Mouse (Mus musculus): ENCODE results near the gene Dip2b.
A peak's percentile ranks its signal among the peaks of the same experiment; 100 is the strongest.

Gene Dip2b

DNA sequence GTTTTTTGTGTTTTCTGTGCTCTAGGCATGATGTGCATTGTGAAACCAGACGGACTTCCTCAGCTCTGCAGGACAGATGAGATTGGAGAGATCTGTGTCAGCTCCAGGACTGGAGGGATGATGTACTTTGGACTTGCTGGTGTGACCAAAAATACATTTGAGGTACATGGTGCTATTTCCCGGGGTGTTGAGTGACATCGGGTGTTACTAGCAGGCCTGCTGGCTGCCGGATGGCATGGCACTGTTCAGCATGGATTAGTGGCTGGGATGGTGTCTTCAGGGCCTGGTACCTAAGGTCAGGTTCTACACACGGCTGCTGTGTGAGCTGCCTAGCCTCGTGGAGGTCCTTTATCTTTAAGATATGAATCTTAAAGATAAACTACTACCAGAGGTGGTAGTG, 136.7 kb downstream of the Dip2b start:
- no peak for DNase-seq (ENCODE audit: low read depth in 2 of 2, low spot score in 2 of 2)

DNA sequence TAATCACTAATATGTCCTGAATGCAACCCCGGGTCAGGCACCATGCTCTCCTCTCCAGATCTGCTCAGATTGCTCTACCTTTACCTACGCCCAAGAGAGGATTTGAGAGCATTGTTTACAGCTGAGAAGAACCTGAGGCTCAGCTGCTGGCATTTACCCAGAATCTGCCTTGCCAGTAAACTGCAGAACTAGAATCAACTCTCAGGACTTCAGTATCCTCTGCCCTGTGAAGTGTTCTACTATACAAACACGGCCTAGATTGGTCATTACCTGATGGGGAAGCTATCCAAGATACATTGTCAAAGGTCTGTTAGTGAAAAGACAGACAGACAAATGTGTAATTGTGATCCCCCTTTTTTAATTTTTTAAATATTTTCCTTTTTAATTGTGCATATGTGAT, 138.7 kb downstream of the Dip2b start:
- DNase-seq (ENCODE audit: low read depth in 2 of 2, low spot score in 2 of 2): no peak

DNA sequence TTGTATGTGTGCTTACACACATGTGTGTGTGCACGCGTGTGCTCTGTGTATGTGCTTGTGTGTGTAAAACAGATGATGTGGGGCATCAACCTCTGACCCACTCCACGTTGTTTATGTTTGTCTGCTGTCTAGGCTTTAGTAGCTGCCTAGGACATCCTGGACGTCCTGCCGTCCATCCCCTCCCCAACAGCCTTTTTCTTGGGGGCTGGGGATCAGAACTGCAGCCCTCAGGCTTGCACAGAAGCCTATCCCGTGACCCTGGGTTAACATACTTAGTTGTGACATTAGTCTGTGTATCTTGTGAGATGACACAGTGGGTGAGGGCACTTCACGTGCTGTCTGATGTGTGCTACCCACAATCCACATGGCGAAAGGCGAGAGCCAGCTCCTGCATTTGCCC, 139.1 kb downstream of the Dip2b start:
- DNase-seq (ENCODE audit: low read depth in 2 of 2, low spot score in 2 of 2): no peak

DNA sequence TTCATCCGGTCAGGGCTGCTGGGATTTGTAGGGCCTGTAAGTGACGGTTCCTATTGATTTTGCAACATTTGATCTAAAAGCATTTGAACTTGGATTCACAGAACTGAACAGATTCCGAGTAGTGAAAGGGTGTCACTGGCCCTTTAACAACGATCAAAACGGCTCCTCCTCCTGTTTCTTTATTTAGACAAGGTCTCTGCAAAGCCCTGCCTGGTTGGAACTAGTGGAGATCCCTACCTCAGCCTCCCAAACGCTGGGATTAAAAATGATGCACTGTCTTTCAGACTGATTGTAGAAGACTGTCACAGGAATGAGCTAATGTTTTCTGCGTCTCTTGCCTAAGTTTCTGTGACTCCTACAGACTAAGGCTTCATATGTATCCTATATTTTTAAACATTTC, 140.0 kb downstream of the Dip2b start:
- no peak for DNase-seq (ENCODE audit: low read depth in 2 of 2, low spot score in 2 of 2)

DNA sequence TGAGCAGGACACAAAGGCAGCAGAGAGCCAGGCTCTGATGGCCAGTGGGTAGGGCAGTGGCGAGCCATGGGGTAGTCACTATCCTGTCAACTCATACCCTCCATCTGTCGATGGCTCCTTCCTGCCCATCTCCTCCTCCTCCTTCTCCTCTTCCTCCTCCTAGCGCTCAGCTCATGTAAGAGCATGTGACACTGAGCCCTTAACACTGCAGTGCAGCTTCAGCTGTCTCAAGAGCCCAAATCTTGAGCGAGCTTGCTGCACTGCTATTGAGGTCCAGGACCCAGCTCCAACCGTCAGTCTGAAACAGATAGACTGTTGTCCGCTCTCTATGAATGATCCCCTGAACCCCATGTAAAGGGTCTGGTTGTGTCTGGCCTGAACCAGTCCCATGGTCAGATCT, 141.2 kb downstream of the Dip2b start:
- no peak for DNase-seq (ENCODE audit: low read depth in 2 of 2, low spot score in 2 of 2)

DNA sequence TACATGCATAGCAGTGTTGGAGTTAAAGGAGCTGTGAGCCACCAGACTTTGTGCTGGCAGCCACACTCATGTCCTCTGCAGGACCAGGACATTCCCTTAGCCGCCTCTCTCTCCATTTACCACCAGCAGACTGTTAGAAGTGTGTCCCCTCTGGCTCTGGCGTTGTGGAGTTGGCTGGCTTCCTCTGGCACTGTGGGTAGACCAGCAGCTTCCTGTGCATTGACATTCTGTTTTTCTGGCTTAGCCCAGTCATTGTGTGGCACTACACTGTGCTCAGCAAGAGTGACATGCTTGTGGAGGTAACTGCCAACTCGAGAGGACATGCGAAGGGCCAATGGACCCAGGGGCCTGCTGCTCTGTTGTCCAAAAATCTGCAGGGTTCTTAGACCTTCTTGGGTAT, 141.8 kb downstream of the Dip2b start:
- DNase-seq (ENCODE audit: low read depth in 2 of 2, low spot score in 2 of 2): peak; percentile 34 to 35

DNA sequence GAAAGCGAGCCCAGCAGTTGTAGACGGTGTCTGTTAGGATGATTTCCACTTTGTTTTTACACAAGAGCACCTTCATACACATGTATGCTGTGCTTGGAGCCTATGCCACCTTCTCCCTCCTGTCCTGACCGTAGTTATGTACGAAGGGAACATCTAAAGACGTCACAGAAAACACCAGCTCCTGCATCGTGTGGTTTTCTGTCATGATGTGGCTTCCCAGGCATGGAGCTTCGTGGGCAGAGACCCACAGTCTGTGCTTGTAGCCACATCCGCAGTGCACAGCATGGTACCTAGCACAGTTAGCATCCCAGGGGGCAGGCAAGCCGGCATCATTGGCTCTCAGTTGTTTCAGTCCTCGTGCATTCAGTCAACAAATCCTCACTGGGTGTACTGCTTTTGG, 143.4 kb downstream of the Dip2b start:
- DNase-seq (ENCODE audit: low read depth in 2 of 2, low spot score in 2 of 2): peak; percentile 74 to 76

DNA sequence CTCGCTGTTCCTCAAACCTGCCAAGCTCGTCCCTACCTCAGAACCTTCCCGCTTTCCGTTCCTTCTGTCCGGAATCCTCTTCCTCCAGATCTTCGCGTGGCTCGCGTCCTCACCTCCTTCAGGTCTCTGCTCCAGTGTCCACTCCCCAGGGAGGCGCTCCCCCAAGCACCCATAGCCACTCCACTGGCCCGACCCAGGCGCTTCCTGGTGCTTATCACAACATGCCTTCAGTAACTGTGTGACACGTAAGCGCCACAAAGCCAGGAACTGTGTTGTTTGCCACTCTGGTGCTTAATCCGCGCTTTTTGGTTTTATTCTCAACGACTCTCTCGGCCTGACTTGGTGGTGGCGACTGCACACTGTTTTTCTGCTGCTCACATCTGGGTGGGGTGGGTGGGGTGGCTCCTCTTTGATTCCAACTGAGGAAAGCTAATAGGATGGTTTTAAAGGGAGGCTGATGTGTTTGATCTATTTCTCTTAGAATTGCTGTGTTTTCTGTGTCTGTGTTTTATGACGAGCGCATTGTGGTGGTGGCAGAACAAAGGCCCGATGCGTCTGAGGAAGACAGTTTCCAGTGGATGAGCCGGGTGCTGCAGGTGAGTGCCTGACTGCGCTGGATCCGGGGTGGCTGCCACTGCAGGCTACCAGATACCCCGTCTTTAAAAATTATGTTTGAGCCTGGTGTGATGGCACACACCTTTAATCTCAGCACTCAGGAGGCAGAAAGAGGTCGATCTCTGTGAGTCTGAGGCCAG, 144.2 kb downstream of the Dip2b start:
- DNase-seq (ENCODE audit: low read depth in 2 of 2, low spot score in 2 of 2): peak; percentile 60 to 70

DNA sequence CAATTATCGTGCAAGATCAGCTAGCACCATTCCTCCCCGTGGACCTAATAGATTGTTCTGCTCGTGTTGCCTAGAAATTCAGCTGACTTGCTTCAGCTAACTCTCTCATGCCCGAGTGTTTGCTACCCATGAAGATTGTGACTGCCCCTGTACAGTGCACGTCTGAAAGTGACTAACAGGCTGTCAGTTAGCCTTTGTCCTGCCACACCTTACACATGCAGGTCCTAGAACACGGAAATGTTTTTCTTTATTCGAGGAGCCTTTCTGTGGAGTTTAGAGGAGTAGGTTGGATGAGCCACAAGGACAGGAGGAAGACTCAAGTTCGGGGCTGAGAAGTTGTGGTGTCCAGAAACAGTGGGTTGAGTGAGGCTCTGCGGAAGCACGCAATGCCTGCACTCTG, 145.0 kb downstream of the Dip2b start:
- DNase-seq (ENCODE audit: low read depth in 2 of 2, low spot score in 2 of 2): no peak

DNA sequence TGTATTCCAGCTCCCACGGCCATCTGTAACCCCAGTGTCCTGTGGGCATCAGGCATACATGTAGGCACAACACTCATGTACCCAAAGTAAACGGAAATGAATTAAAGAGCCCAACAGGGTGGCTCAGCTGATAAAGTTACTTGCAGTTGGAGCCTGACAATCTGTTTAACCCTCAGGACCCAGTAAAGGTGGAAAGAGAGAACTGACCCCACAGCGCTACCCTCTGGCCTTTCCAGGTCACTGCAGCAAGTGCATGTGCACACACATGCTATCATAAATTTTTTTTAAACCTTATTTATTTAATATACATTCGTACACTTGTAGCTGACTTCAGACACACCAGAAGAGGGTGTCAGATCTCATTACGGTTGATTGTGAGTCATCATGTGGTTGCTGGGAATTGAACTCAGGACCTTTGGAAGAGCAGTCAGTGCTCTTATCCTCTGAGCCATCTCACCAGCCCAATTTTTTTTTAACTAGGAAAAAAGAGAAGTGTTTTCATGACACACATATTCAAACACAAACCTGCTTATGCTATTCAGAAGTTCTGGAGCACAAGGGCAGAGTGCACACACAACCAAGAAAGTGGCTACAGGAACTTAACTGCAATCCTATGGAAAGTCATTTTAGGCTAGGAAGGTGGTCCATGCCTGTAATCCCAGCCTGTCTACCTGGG, 146.5 kb downstream of the Dip2b start:
- DNase-seq (ENCODE audit: low read depth in 2 of 2, low spot score in 2 of 2): peak in 1 of 2 experiments; percentile 35

DNA sequence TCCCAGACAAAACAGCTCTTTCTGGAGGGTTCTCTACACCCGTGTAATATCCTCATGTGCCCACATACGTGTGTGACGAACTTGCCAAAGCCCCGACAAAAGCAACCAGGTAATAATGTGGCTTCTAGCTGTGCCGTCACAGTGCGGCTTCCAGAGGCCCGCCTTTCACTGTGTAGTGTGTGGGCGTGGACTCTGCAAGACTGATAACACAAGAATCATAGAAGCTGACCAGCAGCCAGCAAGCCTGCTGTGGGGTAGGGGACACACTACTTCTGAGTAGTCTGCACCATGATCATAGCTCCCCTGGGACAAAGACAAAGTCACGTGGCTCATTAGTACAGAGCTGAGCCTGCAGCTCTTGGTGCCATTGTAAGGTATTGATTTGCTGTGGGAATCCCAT, 147.8 kb downstream of the Dip2b start:
- no peak for DNase-seq (ENCODE audit: low read depth in 2 of 2, low spot score in 2 of 2)

DNA sequence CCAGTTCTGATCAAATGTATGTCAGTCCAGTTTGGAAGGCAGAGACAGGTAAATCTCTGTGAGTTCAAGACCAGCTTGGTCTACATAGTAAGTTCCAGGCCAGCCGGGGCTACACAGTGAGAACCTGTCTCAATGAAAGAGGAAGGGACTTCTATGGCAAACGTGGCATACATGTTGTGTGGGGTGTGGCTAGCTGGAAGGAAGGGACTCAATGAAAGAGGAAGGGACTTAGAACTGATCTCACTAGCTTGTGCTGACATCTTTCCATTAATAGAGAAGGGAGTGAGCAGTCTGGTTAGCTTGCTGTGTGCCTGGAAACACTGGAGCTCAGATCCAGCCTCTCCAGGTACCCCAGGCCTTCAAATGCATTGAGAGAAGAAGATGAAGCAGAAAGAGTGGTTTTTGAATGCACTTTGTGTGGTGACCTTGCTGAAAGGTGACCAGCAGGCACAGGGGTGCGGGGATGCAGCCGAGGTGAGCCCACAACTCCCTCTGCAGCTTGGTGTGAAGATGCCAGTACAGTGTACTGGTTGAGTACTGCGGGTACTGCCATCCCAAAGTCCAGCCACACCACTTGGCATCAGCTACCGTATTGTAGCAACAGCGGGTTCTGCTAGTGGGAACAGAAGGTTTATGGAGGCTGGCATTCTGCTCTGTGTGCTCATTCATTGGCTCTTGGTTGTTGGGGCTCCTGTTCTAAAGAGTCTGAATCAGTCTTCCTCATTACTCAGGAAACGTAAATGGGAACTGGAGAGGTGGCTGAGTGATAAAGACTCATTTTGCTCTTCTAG, 148.6 kb downstream of the Dip2b start:
- no peak for DNase-seq (ENCODE audit: low read depth in 2 of 2, low spot score in 2 of 2)

DNA sequence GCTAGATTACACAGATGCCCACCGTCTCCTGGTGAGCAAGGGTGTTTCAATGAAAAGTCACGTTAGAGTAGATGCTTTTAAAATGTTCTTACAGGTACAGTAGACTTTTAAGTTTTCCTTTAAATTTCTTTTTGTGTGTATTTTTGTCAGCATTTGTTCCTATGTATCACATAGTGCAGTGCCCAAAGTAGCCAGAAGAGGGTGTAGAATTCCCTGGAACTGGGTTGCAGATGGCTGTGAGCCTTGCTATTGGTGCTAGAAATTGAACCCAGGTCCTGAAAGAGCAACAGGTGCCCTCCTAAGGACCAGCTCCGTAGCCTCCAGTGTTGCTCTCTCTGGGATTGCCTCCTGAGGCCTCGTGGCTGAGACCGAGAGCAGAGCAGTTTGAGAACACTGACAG, 150.1 kb downstream of the Dip2b start:
- DNase-seq (ENCODE audit: low read depth in 2 of 2, low spot score in 2 of 2): no peak

DNA sequence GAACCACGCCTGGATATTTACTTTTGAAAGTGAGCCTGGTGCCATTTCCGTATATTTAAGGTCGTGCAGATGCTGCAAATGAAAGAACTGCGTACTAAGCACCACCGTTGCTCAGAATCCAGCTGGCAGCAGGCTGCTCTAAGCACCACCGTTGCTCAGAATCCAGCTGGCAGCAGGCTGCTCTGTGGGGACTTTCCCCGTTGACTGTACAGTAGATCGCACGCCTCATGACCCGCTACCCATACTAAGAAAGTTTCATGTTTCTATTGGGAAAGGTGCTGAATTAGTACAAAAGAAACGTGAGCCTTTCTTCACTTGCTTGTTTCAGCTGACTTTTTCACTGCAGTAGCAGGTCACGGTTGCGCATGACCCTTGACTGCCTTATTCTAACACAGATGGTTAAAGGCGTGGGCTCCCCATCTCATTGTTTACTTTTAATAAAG, 150.5 kb downstream of the Dip2b start:
- DNase-seq (ENCODE audit: low read depth in 2 of 2, low spot score in 2 of 2): no peak

DNA sequence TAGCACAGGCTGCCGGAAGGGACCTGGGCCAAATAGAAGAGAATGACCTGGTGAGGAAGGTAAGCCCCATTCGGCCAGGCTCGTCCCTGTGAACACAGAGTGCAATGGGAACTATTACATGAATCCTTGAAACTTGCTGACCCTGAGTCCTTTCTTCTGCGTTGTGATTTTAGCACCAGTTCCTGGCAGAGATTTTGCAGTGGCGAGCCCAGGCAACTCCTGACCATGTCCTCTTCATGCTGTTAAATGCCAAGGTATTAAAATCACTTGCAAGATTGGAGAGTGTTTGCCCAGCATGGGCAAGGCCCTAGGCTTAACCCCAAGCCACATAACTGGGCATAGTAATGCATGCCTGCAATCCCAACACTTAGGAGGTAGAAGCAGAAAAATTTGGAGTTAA, 151.6 kb downstream of the Dip2b start:
- DNase-seq (ENCODE audit: low read depth in 2 of 2, low spot score in 2 of 2): no peak

DNA sequence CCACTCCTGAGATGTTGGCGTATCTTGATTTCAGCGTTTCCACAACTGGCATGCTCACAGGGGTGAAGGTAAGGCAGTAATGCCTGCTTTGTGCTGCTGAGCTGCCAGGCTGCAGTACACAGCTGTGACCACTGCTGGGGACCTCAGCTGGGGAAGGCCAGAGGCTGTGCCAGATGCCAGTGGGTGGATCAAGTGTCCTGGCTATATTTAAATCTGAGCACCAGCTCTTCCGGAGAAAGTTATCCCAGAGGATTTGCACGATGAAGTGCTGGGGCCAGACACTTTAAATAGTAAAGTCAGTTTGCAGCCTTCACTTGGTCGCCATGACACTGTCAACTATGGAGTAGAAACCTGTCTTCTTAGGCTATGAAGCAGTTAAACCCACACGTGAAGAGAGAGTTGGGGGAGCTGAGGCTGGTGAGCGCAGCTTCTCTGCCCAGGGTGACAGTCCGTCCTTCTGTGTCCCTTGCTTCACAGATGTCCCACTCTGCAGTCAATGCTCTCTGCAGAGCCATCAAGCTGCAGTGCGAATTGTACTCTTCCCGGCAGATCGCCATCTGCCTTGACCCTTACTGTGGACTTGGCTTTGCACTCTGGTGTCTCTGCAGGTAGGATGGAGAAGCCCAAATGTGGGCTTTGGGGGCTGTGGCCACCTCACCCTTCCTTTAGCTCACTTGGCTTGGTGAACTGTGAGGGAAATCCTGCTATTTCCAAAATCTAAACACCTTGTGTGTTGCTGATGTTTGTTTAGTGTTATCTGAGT, 160.7 kb downstream of the Dip2b start:
- DNase-seq (ENCODE audit: low read depth in 2 of 2, low spot score in 2 of 2): no peak

DNA sequence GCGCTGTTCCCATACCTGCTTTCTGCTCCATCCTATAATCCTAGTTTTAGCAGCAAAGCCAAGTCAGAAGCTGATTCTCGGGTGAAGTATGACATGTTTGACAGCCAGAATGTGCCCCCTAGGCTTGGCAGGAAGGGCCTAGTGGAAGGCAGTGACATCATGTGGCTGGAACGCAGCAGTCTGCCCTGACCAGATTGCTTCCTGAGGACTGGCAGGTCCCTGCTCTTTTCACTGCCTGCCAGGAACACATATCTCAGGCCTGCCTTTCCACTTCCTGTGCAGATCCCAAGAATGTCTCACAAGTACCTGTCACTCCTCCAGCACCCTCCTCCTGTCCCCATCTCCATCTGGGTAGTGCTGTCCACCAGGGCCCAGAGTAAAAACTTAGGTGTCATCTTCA, 161.3 kb downstream of the Dip2b start:
- no peak for DNase-seq (ENCODE audit: low read depth in 2 of 2, low spot score in 2 of 2)

DNA sequence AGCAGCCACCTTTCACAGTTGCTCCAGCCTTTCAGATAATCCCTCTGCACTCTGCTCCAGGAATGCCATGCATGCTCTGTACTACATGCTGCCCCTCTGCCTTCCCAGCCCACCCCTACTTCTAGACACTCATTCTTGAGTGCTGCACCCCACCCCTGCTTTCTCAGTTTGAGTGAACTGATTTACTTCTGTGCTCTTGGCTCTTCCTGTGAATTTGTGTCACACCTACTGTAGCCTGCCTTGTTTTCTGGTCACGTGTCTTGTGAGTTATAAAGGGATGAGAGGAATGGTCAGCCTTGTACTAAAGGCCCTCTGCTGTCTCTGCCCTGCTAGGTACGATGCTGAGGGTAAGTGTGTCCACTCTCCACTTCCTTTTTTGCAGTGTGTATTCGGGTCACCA, 163.3 kb downstream of the Dip2b start:
- no peak for DNase-seq (ENCODE audit: low read depth in 2 of 2, low spot score in 2 of 2)

DNA sequence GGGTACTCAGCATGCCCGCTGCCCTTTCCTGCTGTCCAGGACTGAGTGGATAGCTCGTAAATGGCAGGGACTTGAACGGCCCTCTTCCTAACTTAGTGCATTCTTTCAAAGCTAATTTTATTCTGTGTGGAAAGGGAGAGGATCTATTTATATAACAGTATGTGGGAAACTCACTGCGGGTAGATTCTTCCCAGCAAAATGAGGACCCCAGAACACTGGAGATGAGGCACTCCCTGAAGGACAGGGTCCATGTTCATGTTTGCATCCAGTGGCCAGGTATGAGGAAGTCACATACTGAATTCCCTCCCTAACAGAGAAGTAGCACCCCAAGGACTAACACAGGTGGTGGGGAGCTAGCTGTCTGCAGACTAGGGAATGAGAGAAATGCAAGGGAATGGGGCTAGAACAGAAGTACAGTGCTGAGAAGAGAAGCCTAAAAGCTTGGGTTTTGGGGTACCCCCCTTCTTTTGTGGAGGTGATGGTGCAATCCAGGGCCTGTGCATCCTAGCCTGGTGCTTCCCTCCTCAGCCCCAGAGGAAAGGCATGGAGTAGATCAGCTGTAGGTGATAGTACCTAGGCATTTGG, 164.1 kb downstream of the Dip2b start:
- DNase-seq (ENCODE audit: low read depth in 2 of 2, low spot score in 2 of 2): no peak

DNA sequence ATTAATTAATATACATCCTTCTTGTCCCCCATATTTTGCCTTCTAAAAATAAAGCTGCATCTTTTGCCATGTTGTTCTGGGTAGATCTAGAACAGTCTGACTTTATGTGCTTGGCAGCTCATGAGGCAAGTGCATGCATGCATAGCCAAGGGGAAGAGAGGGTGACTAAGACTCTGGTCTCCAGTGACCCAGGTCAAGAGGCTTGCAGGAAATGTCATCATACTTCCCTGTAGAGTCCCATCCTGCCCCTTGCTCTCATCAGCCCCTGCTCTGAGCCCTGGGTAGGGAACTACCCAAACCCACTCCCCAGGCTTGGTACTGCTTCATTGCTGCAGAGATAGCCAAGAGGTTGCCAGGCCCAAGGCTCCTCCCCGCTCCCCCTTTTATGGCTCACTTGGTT, 166.1 kb downstream of the Dip2b start:
- no peak for DNase-seq (ENCODE audit: low read depth in 2 of 2, low spot score in 2 of 2)

DNA sequence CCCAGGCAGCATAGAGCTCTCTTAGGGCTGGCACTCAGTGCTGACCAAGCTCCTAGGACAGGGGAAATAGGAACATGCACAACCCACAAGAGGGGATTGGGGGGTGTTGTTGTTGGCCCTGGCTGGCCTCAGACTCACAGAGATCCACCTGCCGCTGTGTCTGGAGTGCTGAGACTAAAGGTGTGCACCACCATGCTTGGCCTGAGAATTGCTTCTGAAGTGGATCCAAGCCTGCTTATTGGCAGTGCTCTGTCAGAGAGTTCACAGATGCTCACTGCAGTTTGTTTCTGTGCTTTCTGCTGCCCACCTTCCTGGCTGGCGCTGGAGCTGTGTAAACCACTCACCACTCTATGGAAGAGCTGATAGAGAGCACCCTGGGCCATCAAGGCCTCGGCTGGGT, 171.5 kb downstream of the Dip2b start:
- no peak for DNase-seq (ENCODE audit: low read depth in 2 of 2, low spot score in 2 of 2)
